Mouse (Mus musculus): Measurements from ENCODE around the gene Dnajc17. TPM values are rescaled to one million over a fixed set of nuclear protein-coding genes. Genes with fewer than 3 reads are reported as not detected.

The Dnajc17 gene
- polyA plus RNA-seq, 1 experiment from 2014 or later, result 24.5 TPM

DNA sequence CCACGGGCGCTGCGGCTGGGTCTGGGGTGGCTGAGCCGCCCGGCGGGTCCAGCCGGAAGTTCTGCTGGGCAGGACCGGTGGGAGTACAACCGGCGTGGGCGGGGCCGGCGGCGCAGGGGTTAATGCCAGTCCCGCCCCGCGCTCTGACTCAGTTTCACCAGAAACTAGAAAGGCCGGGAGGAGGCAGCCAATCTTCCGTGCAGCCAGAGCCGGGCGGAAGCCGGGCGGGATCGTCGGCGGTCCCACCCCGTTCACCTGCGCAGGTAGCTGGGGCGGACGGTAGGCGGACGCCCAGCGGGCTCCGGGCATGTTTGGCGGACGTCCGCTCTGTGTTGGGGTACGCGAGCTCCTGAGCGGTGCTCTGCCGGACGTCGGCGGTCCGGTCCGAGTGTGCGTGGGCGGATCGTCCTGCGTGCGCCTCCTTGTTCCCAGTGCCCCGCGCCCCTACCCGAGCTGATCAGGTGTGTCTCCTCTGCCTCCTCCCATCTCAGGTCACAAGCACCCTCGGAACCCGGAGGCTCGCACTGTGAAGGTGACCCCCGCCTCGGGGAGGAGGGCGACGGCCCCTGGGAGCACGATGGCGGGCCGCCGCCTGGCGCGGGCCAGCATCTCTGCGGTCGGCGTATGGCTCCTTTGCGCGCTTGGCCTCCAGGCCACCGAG is 28.7 kb upstream of the Dnajc17 start, which contains the start of gene Spint1:
Gene Spint1, plus strand, starts transcription at position 153 of the 661 bp plus-strand sequence.
- H3K27ac ChIP-seq (replicated peaks), result peak within 1 kb of the TSS; percentile 42; the same call in 1 of the 2 replicates
- WGBS, result under 1% methylated on average over 73 of the region's 73 CpGs
- H3K27me3 ChIP-seq (ENCODE audit: low read depth, poor library complexity, severe bottlenecking), result peaks cover 77% of the 10 kb centered on the region

DNA sequence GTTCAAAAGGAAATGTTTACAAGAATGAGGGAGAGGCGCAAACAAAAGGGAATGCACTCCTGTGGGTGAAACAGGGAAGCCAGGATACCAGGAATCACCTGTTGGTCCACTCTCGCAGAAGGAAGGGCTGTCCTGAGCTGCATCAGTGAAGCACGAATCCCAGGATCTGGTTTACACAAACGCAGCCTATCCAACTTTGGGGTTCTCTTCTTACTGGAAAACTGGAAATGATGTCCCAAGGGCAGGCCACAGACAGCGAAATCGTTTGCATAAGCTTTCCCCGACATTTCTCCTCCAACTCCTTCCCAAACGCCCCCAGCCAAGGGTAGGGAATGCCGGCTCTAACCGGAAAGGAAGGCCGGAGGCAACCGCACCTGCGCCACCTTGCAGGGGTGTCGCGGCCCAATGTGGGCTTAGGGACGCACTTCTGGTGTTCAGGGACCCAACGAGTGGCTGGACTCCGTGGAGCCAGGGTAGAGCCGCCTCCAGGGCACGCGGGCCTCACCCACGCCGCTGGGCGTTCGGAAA is 28.2 kb upstream of the Dnajc17 start:
- no peaks in the 10 kb centered on the region for H3K9me3 ChIP-seq (replicated peaks)
- no peaks in the 10 kb centered on the region for H3K36me3 ChIP-seq
- DNase-seq (ENCODE audit: low spot score), result no peak
- peak overlapping the region; percentile 57 for H3K4me3 ChIP-seq
- 5% methylated on average over 25 of the region's 25 CpGs for WGBS
- H3K4me1 ChIP-seq, result peaks cover 15% of the 10 kb centered on the region
- peaks cover 77% of the 10 kb centered on the region for H3K27me3 ChIP-seq (ENCODE audit: low read depth, poor library complexity, severe bottlenecking)
- H3K27ac ChIP-seq (replicated peaks), result 0 out of 2 replicates have a peak overlapping the region, but pooled peaks have one; percentile 42

More for the DNA sequence above, 28.7 kb upstream of the Dnajc17 start, which contains the start of gene Spint1:
- peaks cover 15% of the 10 kb centered on the region for H3K4me1 ChIP-seq
- peak; percentile 24 for DNase-seq (ENCODE audit: low spot score)
- H3K9me3 ChIP-seq (replicated peaks), result no peaks in the 10 kb centered on the region
- peak within 1 kb of the TSS; percentile 57 for H3K4me3 ChIP-seq
- no peaks in the 10 kb centered on the region for H3K36me3 ChIP-seq

DNA sequence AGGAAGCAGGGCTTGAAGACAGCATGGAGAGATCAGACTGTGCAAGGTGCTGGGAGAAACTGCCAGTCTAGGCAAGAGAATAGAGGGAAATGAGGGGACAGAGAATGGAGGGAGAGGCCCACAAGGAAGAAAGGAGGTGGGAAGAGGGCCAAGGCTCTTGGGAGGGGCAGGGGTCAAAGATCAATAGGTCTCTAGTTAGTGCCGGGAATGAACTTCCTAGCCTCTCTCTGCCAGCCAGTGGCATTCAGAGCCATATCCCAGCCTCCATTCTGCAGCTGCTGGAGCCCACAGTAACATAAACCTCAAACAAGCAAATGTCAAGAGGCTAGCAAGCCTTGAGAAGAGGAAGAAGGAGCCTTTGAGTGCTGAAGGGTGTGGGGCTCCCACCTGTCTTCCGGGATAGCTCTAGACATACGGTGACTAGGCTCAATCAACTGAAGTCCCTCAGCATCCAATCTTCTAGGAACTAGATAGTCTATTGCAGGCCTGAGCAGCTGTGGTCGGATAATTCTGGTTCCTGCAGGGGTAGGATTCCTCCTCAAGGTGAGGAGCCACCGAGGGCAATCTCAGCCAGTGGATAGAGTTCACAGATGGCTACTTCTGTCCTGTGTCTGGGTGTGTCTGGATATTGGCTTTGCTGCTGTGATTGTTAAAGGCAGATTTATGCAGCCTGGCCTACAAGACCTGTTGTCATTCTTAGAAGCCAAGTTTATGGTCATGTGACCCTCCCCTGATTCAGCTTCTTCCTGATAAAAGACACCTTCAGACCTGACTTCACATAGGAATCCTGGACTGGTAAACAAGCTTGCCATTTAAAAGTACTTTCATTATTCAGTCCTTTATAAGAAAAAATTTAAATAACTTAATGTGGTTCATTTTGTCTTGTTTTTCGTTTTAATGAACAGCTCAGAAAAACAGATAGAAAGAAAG is 21.4 kb upstream of the Dnajc17 start, which contains the start of gene Ppp1r14d:
Gene Ppp1r14d, minus strand, starts transcription at position 132 of the 930 bp plus-strand sequence.
- H3K27me3 ChIP-seq (ENCODE audit: low read depth, poor library complexity, severe bottlenecking), result peaks cover 15% of the 10 kb centered on the region
- H3K4me1 ChIP-seq, result peaks cover 3% of the 10 kb centered on the region; the same call in 1 of the 2 replicates
- 83% methylated on average over 6 of the region's 6 CpGs for WGBS
- H3K27ac ChIP-seq (replicated peaks), result no peak within 1 kb of the TSS
- DNase-seq (ENCODE audit: low spot score), result no peak
- no peak within 1 kb of the TSS for H3K4me3 ChIP-seq
- no peaks in the 10 kb centered on the region for H3K9me3 ChIP-seq (replicated peaks)
- no peaks in the 10 kb centered on the region for H3K36me3 ChIP-seq

DNA sequence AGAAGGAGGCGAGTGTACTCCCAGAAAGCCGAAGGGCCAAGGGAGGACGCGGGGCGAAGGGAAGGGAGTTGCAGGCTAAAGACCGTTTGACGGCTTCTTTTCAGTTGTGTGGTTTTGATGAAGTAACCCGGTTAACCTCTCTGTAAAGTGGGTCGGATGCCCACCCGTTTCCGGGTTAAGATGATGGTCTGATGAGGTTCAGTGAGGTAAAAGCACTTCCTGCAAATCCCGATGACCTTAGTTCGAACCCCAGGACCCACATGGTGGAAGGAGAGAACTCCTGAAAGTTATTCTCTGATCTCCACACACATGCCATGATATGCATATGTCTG is 547 bp upstream of the Dnajc17 start:
- no peaks in the 10 kb centered on the region for H3K9me3 ChIP-seq (replicated peaks)
- peak overlapping the region; percentile 92 for H3K27ac ChIP-seq (replicated peaks)
- peaks cover 38% of the 10 kb centered on the region for H3K36me3 ChIP-seq
- no peaks in the 10 kb centered on the region for H3K27me3 ChIP-seq (ENCODE audit: low read depth, poor library complexity, severe bottlenecking)
- no peak for DNase-seq (ENCODE audit: low spot score)
- H3K4me1 ChIP-seq, result peaks cover 31% of the 10 kb centered on the region
- H3K4me3 ChIP-seq, result peak overlapping the region; percentile 80
- WGBS, result 2% methylated on average over 13 of the region's 13 CpGs

DNA sequence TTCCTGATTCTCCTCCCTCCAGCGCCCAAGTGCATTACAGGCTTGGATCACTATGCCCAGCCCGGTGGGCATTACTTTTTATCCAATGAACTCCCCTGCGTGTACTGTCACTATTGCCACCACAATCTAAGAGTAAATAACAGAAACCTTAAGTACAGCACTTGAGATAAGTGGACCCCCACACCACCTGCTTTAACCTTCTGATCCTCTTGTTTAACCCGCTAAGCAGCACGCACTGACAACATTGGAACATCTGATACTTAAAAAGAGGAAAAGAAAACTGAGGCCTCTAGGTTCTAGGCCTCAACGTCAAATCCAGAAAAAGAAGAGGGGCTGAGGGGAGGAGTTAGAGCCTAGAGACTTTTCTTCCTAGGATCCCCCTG is 643 bp downstream of the Dnajc17 start:
- DNase-seq (ENCODE audit: low spot score), result no peak
- 30% methylated on average over 6 of the region's 6 CpGs for WGBS
- Histone ChIP-seq H3K4me3 (peak overlapping the region; percentile 80), H3K4me1 (peaks cover 31% of the 10 kb centered on the region), H3K9me3 (replicated peaks) (no peaks in the 10 kb centered on the region), H3K36me3 (peaks cover 27% of the 10 kb centered on the region), H3K27ac (replicated peaks) (peak overlapping the region; percentile 92), H3K27me3 (ENCODE audit: low read depth, poor library complexity, severe bottlenecking) (no peaks in the 10 kb centered on the region)

DNA sequence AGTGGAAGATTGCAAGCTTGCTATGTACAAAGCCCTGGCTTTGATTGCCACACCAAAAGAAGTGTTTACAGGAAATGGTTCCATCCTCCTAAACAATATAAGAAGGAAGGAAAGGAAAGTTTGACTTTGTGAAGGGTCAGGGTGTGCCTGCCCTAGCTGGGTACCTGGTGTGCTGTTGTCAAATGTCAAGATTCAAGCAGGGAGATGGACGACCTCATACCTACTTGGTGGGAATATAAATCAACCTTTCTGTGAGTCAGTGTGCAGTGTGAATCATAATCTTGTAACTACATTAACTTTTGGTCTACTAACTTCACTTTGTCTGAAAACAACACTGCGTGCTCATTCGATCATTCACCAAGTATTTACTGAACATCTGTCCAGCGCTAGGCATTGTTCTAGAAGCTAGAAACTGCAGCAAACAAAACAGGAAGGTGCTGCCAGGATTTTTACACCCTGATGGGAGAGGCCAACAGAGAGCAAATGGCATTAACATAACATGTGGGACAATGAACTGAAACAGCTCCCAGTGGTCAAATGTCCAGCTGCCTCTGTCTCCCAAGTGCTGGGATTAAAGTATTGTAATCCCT is 4.6 kb downstream of the Dnajc17 start:
- Histone ChIP-seq H3K4me1 (peaks cover 23% of the 10 kb centered on the region), H3K9me3 (replicated peaks) (no peaks in the 10 kb centered on the region), H3K4me3 (no peak overlapping the region), H3K27ac (replicated peaks) (no peak overlapping the region), H3K36me3 (no peaks in the 10 kb centered on the region), H3K27me3 (ENCODE audit: low read depth, poor library complexity, severe bottlenecking) (no peaks in the 10 kb centered on the region)
- DNase-seq (ENCODE audit: low spot score), result no peak
- WGBS, result 80% methylated on average over 4 of the region's 4 CpGs

DNA sequence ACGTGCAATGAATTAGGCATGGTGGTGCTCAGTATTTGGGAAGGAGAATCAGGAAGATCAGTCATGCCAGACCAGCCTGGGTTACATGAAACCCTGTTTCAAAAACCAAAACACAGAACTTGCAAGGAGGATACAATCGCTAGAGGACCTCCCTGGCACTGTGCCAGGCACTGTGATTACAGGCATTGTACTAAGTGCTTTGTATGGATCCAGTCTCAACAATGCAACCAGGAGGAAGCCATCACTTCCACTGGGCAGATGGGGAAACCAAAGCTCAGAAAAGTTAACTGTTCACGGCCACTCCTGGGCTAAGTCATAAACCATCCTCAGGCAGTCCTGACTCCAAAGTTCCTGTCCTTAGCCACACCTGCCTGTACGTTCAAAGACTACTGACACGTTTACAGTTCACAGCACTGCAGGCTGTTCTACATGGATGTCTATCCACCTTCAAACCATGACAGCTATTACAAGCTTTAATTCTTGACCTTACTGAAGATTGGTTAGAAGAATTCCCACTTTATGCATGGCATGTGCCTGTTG is 5.6 kb downstream of the Dnajc17 start:
- no peak for DNase-seq (ENCODE audit: low spot score)
- no peak overlapping the region for H3K27ac ChIP-seq (replicated peaks)
- no peaks in the 10 kb centered on the region for H3K36me3 ChIP-seq
- H3K4me3 ChIP-seq, result no peak overlapping the region
- no peaks in the 10 kb centered on the region for H3K9me3 ChIP-seq (replicated peaks)
- H3K27me3 ChIP-seq (ENCODE audit: low read depth, poor library complexity, severe bottlenecking), result no peaks in the 10 kb centered on the region
- peaks cover 29% of the 10 kb centered on the region for H3K4me1 ChIP-seq
- 88% methylated on average over 5 of the region's 5 CpGs for WGBS

DNA sequence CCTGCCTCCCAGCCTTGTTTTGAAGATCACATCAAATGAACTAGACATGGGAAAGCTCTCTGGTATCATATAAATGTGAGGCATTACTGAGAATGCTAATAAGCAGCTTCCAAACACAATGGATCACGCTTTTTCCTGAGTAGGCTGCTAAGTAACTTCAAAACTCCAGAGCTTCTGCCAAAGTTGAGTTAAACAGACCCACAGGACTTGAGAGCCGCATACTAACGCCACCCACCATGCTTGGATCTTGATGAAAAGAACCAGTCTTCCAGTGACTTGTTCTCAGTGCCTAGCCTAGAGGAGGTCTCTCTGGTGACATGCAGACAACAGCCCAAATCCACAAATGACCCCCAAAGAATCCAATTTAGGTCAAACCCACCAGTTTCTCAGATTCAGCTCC is 9.7 kb downstream of the Dnajc17 start:
- no peak for DNase-seq (ENCODE audit: low spot score)
- Histone ChIP-seq H3K4me3 (no peak overlapping the region), H3K9me3 (replicated peaks) (no peaks in the 10 kb centered on the region), H3K4me1 (peaks cover 26% of the 10 kb centered on the region), H3K36me3 (no peaks in the 10 kb centered on the region), H3K27ac (replicated peaks) (no peak overlapping the region), H3K27me3 (ENCODE audit: low read depth, poor library complexity, severe bottlenecking) (no peaks in the 10 kb centered on the region)
- WGBS, result 54% methylated on average over 3 of the region's 3 CpGs

DNA sequence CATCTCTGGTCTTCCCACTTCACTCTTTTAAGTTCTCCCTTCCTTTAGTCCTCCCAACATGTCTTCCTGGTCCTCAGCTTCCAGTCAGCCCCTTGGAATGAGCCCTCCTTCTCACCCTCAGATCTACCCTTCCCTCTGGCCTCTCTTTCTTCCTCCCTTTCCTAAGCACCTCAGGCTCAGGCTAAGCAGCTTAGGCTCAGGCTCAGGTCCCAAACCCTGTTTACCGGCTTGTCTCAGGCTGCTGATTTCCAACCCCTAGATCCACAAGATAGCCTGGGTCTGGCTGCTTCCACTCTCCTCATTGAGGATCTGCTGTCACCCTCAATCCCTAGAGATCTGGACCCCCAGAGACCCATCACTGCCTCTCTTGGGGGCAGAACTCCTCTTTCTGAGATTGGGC is 10.5 kb downstream of the Dnajc17 start:
- WGBS, result 18% methylated on average over 1 of the region's 1 CpGs
- peaks cover 26% of the 10 kb centered on the region for H3K4me1 ChIP-seq
- no peaks in the 10 kb centered on the region for H3K9me3 ChIP-seq (replicated peaks)
- DNase-seq (ENCODE audit: low spot score), result no peak
- no peaks in the 10 kb centered on the region for H3K27me3 ChIP-seq (ENCODE audit: low read depth, poor library complexity, severe bottlenecking)
- H3K36me3 ChIP-seq, result no peaks in the 10 kb centered on the region
- H3K4me3 ChIP-seq, result no peak overlapping the region
- H3K27ac ChIP-seq (replicated peaks), result 0 out of 2 replicates have a peak overlapping the region, but pooled peaks have one; percentile 24

DNA sequence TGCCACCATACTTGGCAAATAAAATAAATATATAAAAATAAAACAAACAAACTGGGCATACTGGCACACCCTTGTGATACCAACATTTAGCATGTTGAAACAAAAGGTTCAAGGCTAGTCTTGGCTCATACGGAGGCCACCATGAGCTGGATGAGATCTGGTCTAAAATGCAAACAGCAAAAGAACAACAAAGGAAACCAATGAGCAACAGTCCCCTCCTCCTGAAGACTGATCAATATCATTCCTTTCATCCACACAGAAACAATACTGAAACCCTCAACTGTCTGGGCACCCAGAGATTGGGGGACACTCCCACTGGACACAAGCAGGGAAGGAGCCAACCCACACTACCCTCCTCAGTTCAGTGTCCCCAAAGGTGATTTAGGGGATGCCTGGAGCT is 11.1 kb downstream of the Dnajc17 start:
- no peaks in the 10 kb centered on the region for H3K27me3 ChIP-seq (ENCODE audit: low read depth, poor library complexity, severe bottlenecking)
- no peaks in the 10 kb centered on the region for H3K9me3 ChIP-seq (replicated peaks)
- 0 out of 2 replicates have a peak overlapping the region, but pooled peaks have one; percentile 24 for H3K27ac ChIP-seq (replicated peaks)
- no peak for DNase-seq (ENCODE audit: low spot score)
- H3K4me3 ChIP-seq, result no peak overlapping the region
- H3K36me3 ChIP-seq, result no peaks in the 10 kb centered on the region
- WGBS, result 82% methylated on average over 1 of the region's 1 CpGs
- H3K4me1 ChIP-seq, result peaks cover 26% of the 10 kb centered on the region

DNA sequence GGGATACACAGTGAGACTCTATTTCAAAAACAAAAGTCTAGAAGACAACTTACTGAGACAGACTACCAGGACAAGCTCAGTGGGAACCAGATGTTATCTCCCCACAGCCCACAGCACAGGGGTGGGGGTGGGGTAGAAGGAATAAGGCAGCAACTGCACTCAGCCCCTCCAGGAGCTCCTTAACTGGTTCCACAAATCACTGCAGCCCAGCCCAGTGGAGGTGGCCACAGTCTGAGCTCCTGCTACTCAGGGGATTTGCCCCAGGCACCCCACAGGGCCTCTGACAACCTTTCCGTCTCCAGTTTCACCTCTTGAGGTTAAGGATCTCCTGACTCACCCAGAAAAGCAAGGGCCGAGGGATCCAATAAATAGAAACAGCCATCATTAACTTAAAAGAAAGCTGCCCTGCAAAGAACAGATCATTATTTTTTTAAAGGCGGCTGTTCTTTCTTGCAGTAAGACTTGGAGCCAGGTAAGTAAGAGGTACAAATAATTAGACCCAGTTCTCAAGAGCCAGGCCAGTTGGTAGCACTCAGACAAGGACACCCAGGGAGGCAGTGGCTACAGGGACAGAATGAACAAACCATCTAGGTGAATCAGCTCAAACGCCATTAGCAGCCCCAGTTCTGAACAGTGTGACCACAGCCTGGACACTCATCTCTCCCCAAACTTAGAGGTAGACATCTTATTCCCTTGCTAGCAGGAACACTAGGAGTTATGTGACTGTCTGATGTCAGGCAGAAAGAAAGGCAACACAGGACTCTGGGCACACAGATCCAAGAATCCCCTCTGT is 12.1 kb downstream of the Dnajc17 start:
- Histone ChIP-seq H3K27me3 (ENCODE audit: low read depth, poor library complexity, severe bottlenecking) (no peaks in the 10 kb centered on the region), H3K27ac (replicated peaks) (no peak overlapping the region), H3K4me3 (no peak overlapping the region), H3K4me1 (peaks cover 26% of the 10 kb centered on the region), H3K36me3 (no peaks in the 10 kb centered on the region), H3K9me3 (replicated peaks) (no peaks in the 10 kb centered on the region)
- no peak for DNase-seq (ENCODE audit: low spot score)
- 30% methylated on average over 4 of the region's 4 CpGs for WGBS
